Mouse (Mus musculus): ENCODE measurements around the gene Hmg20a.

GRCm38 (mm10) chr9:56510281-56510680 lies 91.9 kb downstream of the Hmg20a start:
- TF ChIP-seq POLR2A (IDR thresholded peaks at IDR 0.05; ENCODE audit: extremely low read depth, insufficient read depth, low read length): no peak
- no peak for TF ChIP-seq CTCF (IDR thresholded peaks at IDR 0.05; ENCODE audit: extremely low read depth, insufficient read depth, low read length)
